Mouse (Mus musculus) kidney, postnatal 0 days (tissue): ENCODE data around the gene Mbd5. TPM values are rescaled to one million over a fixed set of nuclear protein-coding genes. Genes with fewer than 3 reads are reported as not detected.
A peak's percentile ranks its signal among the peaks of the same experiment; 100 is the strongest.

Experiments
- ATAC-seq: fragments of 200-750 bp; cut with Nextera tagmentation; replicated peaks from 2 replicates; pipeline ENCODE4 v1.8.0; 2017; ENCODE audit warnings: low read depth, moderate number of reproducible peaks, moderate TSS enrichment, moderate library complexity; ENCODE audit not compliant: low FRiP score
- DNase-seq: peaks from one replicate; pipeline ENCODE4 v3.0.0-alpha.2; 2016; ENCODE audit warnings: low spot score
- H3K27ac ChIP-seq: fragments of 300-500 bp; sonication (generic); 2 replicates; pipeline ENCODE4 v1.5.1; 2014; ENCODE audit warnings: mild to moderate bottlenecking
- H3K27me3 ChIP-seq: fragments of 300-500 bp; sonication (generic); 2 replicates; pipeline ENCODE4 v1.6.1; 2014; ENCODE audit warnings: low read length, mixed read lengths; ENCODE audit not compliant: insufficient read depth
- H3K36me3 ChIP-seq: fragments of 300-500 bp; sonication (generic); 2 replicates; pipeline ENCODE4 v1.6.1; 2014; ENCODE audit warnings: low read length, mixed read lengths; ENCODE audit not compliant: insufficient read depth
- H3K4me1 ChIP-seq: fragments of 300-500 bp; sonication (generic); replicated peaks from 2 replicates; pipeline ENCODE4 v1.6.1; 2014; ENCODE audit warnings: antibody characterized with exemption, low read length, mixed read lengths; ENCODE audit not compliant: insufficient read depth
- H3K4me2 ChIP-seq: fragments of 300-500 bp; sonication (generic); 2 replicates; pipeline ENCODE4 v1.6.1; 2014; ENCODE audit warnings: mild to moderate bottlenecking, low read length, moderate library complexity, mixed read lengths
- H3K4me3 ChIP-seq: fragments of 300-500 bp; sonication (generic); replicated peaks from 2 replicates; pipeline ENCODE4 v1.5.1; 2014; ENCODE audit warnings: low read depth, low read length
- H3K9ac ChIP-seq: fragments of 300-500 bp; sonication (generic); 2 replicates; pipeline ENCODE4 v1.6.1; 2014; ENCODE audit warnings: low read depth, low read length
- H3K9me3 ChIP-seq: fragments of 300-500 bp; sonication (generic); replicated peaks from 2 replicates; pipeline ENCODE4 v1.6.1; 2016; ENCODE audit warnings: low read length, inconsistent platforms, mixed read lengths
- CTCF ChIP-seq: IDR thresholded peaks from 2 replicates; pipeline ENCODE4 v1.5.1; 2016; ENCODE audit warnings: antibody characterized with exemption, low read depth, mild to moderate bottlenecking, moderate library complexity
- WGBS: fragments of 180-500 bp; shearing (Covaris S2); extraction: QIAGEN DNeasy Blood & Tissue Kit; methylation state at CpG from one replicate; pipeline ENCODE4 v1.1.7; 2014; 5-methylcytosine and 5-hydroxymethylcytosine counted together
- polyA plus RNA-seq: library from polyadenylated mRNA; unstranded; fragments of >200 nt; fragmentation: Nextera tagmentation; extraction: Ambion mirVana; gene quantifications from 2 replicates; pipeline ENCODE4 v1.2.1, GENCODE M21; 2015

Mbd5 gene
- polyA plus RNA-seq, 1 experiment from 2014 or later, result 16.9 TPM

GRCm38 (mm10) chr2:49286965-49287364 lies 337.7 kb downstream of the Mbd5 start:
- H3K27me3 ChIP-seq, result no peaks in the 10 kb centered on the region
- no peak for DNase-seq
- 24% methylated on average over 1 of the region's 1 CpGs for whole genome bisulfite sequencing

GRCm38 (mm10) chr2:49291709-49292108 lies 342.4 kb downstream of the Mbd5 start:
- ATAC-seq, result no peak
- Histone ChIP-seq H3K27me3 (no peaks in the 10 kb centered on the region), H3K4me3 (no peak overlapping the region), H3K36me3 (no peaks in the 10 kb centered on the region), H3K4me2 (no peak overlapping the region), H3K27ac (no peak overlapping the region), H3K9me3 (no peaks in the 10 kb centered on the region), H3K4me1 (no peaks in the 10 kb centered on the region), H3K9ac (no peak overlapping the region)
- 92% methylated on average over 2 of the region's 2 CpGs for WGBS
- no peak for DNase-seq
- TF ChIP-seq CTCF, result no peak

More at GRCm38 (mm10) chr2:49286965-49287364, 337.7 kb downstream of the Mbd5 start:
- H3K27ac ChIP-seq, result no peak overlapping the region
- H3K9ac ChIP-seq, result no peak overlapping the region
- H3K36me3 ChIP-seq, result no peaks in the 10 kb centered on the region
- ATAC-seq, result no peak
- no peaks in the 10 kb centered on the region for H3K4me1 ChIP-seq
- no peaks in the 10 kb centered on the region for H3K9me3 ChIP-seq
- TF ChIP-seq CTCF, result no peak
- no peak overlapping the region for H3K4me3 ChIP-seq
- H3K4me2 ChIP-seq, result no peak overlapping the region

GRCm38 (mm10) chr2:49312629-49313447 lies 363.5 kb downstream of the Mbd5 start:
- ATAC-seq (peak; percentile 85), DNase-seq (peak; percentile 91)
- Histone ChIP-seq H3K9me3 (no peaks in the 10 kb centered on the region), H3K27ac (no peak overlapping the region), H3K4me3 (peak overlapping the region; percentile 47), H3K27me3 (no peaks in the 10 kb centered on the region), H3K4me1 (no peaks in the 10 kb centered on the region), H3K4me2 (peak overlapping the region; percentile 61), H3K36me3 (no peaks in the 10 kb centered on the region), H3K9ac (peak overlapping the region; percentile 41; the same call in 1 of the 2 replicates)
- TF ChIP-seq CTCF, result peak; percentile 94
- WGBS, result 37% methylated on average over 19 of the region's 19 CpGs

GRCm38 (mm10) chr2:49333594-49333993 lies 384.3 kb downstream of the Mbd5 start:
- DNase-seq, result no peak
- no peaks in the 10 kb centered on the region for H3K9me3 ChIP-seq
- no peaks in the 10 kb centered on the region for H3K27me3 ChIP-seq
- no peak overlapping the region for H3K27ac ChIP-seq
- H3K36me3 ChIP-seq, result no peaks in the 10 kb centered on the region
- WGBS, result 88% methylated on average over 7 of the region's 7 CpGs
- TF ChIP-seq CTCF, result no peak
- no peak overlapping the region for H3K4me2 ChIP-seq
- ATAC-seq, result no peak
- H3K9ac ChIP-seq, result no peak overlapping the region
- no peaks in the 10 kb centered on the region for H3K4me1 ChIP-seq
- H3K4me3 ChIP-seq, result no peak overlapping the region

GRCm38 (mm10) chr2:49335267-49335666 lies 386.0 kb downstream of the Mbd5 start:
- ATAC-seq, result no peak
- TF ChIP-seq CTCF, result no peak
- Histone ChIP-seq H3K4me1 (no peaks in the 10 kb centered on the region), H3K9ac (no peak overlapping the region), H3K36me3 (no peaks in the 10 kb centered on the region), H3K27ac (no peak overlapping the region), H3K27me3 (no peaks in the 10 kb centered on the region), H3K4me3 (no peak overlapping the region), H3K9me3 (no peaks in the 10 kb centered on the region), H3K4me2 (no peak overlapping the region)
- WGBS, result 86% methylated on average over 9 of the region's 9 CpGs
- no peak for DNase-seq

GRCm38 (mm10) chr2:49344287-49344686 lies 395.0 kb downstream of the Mbd5 start:
- H3K9ac ChIP-seq, result no peak overlapping the region
- no peak overlapping the region for H3K4me2 ChIP-seq
- no peaks in the 10 kb centered on the region for H3K27me3 ChIP-seq
- no peaks in the 10 kb centered on the region for H3K4me1 ChIP-seq
- no peaks in the 10 kb centered on the region for H3K36me3 ChIP-seq
- no peak overlapping the region for H3K27ac ChIP-seq
- no peak for DNase-seq
- no peak for ATAC-seq
- no peak for TF ChIP-seq CTCF
- no peak overlapping the region for H3K4me3 ChIP-seq
- no peaks in the 10 kb centered on the region for H3K9me3 ChIP-seq
- 86% methylated on average over 2 of the region's 2 CpGs for WGBS
